Mouse (Mus musculus): ENCODE measurements around the gene Ap3d1. TPM values are rescaled to one million over a fixed set of nuclear protein-coding genes. Genes with fewer than 3 reads are reported as not detected.

Gene Ap3d1
- polyA plus RNA-seq, 1 experiment from 2014 or later = 45.7 TPM

GRCm38 (mm10) chr10:80695801-80696501 is 46.1 kb downstream of the Ap3d1 start:
- Histone ChIP-seq H3K4me1 (ENCODE audit: control insufficient read depth, insufficient read depth, low read length) (peaks cover 34% of the 10 kb centered on the region), H3K27me3 (ENCODE audit: control insufficient read depth, insufficient read depth, low read length) (no peaks in the 10 kb centered on the region), H3K27ac (ENCODE audit: low read length) (peak overlapping the region; percentile 76), H3K4me3 (ENCODE audit: low read length) (no peak overlapping the region), H3K4me2 (ENCODE audit: low read depth, low read length) (peak overlapping the region; percentile 33), H3K9me3 (replicated peaks; ENCODE audit: control insufficient read depth, low read length) (no peaks in the 10 kb centered on the region), H3K9ac (ENCODE audit: low read length) (peak overlapping the region; percentile 35; the same call in 1 of the 2 replicates), H3K36me3 (ENCODE audit: control insufficient read depth, insufficient read depth) (peaks cover 4% of the 10 kb centered on the region)
- 60% methylated on average over 10 of the region's 10 CpGs for WGBS
- ATAC-seq (replicated peaks; ENCODE audit: extremely low read depth, insufficient read depth, low FRiP score) = no peak

GRCm38 (mm10) chr10:80695186-80695585 is 46.9 kb downstream of the Ap3d1 start:
- Histone ChIP-seq H3K4me1 (ENCODE audit: control insufficient read depth, insufficient read depth, low read length) (peaks cover 27% of the 10 kb centered on the region), H3K27ac (ENCODE audit: low read length) (peak overlapping the region; percentile 76), H3K36me3 (ENCODE audit: control insufficient read depth, insufficient read depth) (peaks cover 5% of the 10 kb centered on the region), H3K4me3 (ENCODE audit: low read length) (no peak overlapping the region), H3K9ac (ENCODE audit: low read length) (no peak overlapping the region), H3K9me3 (replicated peaks; ENCODE audit: control insufficient read depth, low read length) (no peaks in the 10 kb centered on the region), H3K27me3 (ENCODE audit: control insufficient read depth, insufficient read depth, low read length) (no peaks in the 10 kb centered on the region), H3K4me2 (ENCODE audit: low read depth, low read length) (no peak overlapping the region)
- 64% methylated on average over 2 of the region's 2 CpGs for whole genome bisulfite sequencing
- ATAC-seq (replicated peaks; ENCODE audit: extremely low read depth, insufficient read depth, low FRiP score) = peak; percentile 61

GRCm38 (mm10) chr10:80694159-80694938 is 47.7 kb downstream of the Ap3d1 start:
- H3K9me3 ChIP-seq (replicated peaks; ENCODE audit: control insufficient read depth, low read length) = no peaks in the 10 kb centered on the region
- peaks cover 24% of the 10 kb centered on the region for H3K4me1 ChIP-seq (ENCODE audit: control insufficient read depth, insufficient read depth, low read length)
- H3K27me3 ChIP-seq (ENCODE audit: control insufficient read depth, insufficient read depth, low read length) = no peaks in the 10 kb centered on the region
- no peak overlapping the region; the same call in 1 of the 2 replicates for H3K9ac ChIP-seq (ENCODE audit: low read length)
- 89% methylated on average over 13 of the region's 13 CpGs for WGBS
- no peak for ATAC-seq (replicated peaks; ENCODE audit: extremely low read depth, insufficient read depth, low FRiP score)
- peaks cover 13% of the 10 kb centered on the region for H3K36me3 ChIP-seq (ENCODE audit: control insufficient read depth, insufficient read depth)
- H3K4me3 ChIP-seq (ENCODE audit: low read length) = no peak overlapping the region
- no peak overlapping the region for H3K4me2 ChIP-seq (ENCODE audit: low read depth, low read length)
- H3K27ac ChIP-seq (ENCODE audit: low read length) = peak overlapping the region; percentile 63

- Histone ChIP-seq H3K36me3 (ENCODE audit: control insufficient read depth, insufficient read depth) (peaks cover 17% of the 10 kb centered on the region), H3K9ac (ENCODE audit: low read length) (peak overlapping the region; percentile 5; the same call in 1 of the 2 replicates), H3K27ac (ENCODE audit: low read length) (no peak overlapping the region; the same call in 1 of the 2 replicates), H3K4me3 (ENCODE audit: low read length) (no peak overlapping the region), H3K4me2 (ENCODE audit: low read depth, low read length) (no peak overlapping the region), H3K9me3 (replicated peaks; ENCODE audit: control insufficient read depth, low read length) (no peaks in the 10 kb centered on the region), H3K27me3 (ENCODE audit: control insufficient read depth, insufficient read depth, low read length) (no peaks in the 10 kb centered on the region), H3K4me1 (ENCODE audit: control insufficient read depth, insufficient read depth, low read length) (peaks cover 24% of the 10 kb centered on the region)
- 83% methylated on average over 12 of the region's 12 CpGs for WGBS
- ATAC-seq (replicated peaks; ENCODE audit: extremely low read depth, insufficient read depth, low FRiP score) = no peak
Measured at GRCm38 (mm10) chr10:80693401-80694045, 48.5 kb downstream of the Ap3d1 start.

GRCm38 (mm10) chr10:80692249-80693165 is 49.6 kb downstream of the Ap3d1 start:
- no peak for ATAC-seq (replicated peaks; ENCODE audit: extremely low read depth, insufficient read depth, low FRiP score)
- H3K4me1 ChIP-seq (ENCODE audit: control insufficient read depth, insufficient read depth, low read length) = peaks cover 20% of the 10 kb centered on the region
- no peak overlapping the region for H3K4me3 ChIP-seq (ENCODE audit: low read length)
- 78% methylated on average over 14 of the region's 14 CpGs for WGBS
- H3K9me3 ChIP-seq (replicated peaks; ENCODE audit: control insufficient read depth, low read length) = no peaks in the 10 kb centered on the region
- H3K4me2 ChIP-seq (ENCODE audit: low read depth, low read length) = no peak overlapping the region
- H3K27ac ChIP-seq (ENCODE audit: low read length) = no peak overlapping the region
- peaks cover 17% of the 10 kb centered on the region for H3K36me3 ChIP-seq (ENCODE audit: control insufficient read depth, insufficient read depth)
- H3K9ac ChIP-seq (ENCODE audit: low read length) = no peak overlapping the region
- H3K27me3 ChIP-seq (ENCODE audit: control insufficient read depth, insufficient read depth, low read length) = no peaks in the 10 kb centered on the region

GRCm38 (mm10) chr10:80687850-80688249 is 54.2 kb downstream of the Ap3d1 start:
- WGBS = 34% methylated on average over 5 of the region's 5 CpGs
- Histone ChIP-seq H3K9me3 (replicated peaks; ENCODE audit: control insufficient read depth, low read length) (no peaks in the 10 kb centered on the region), H3K27me3 (ENCODE audit: control insufficient read depth, insufficient read depth, low read length) (no peaks in the 10 kb centered on the region), H3K4me1 (ENCODE audit: control insufficient read depth, insufficient read depth, low read length) (peaks cover 2% of the 10 kb centered on the region; the same call in 1 of the 2 replicates), H3K9ac (ENCODE audit: low read length) (no peak overlapping the region), H3K4me2 (ENCODE audit: low read depth, low read length) (no peak overlapping the region), H3K36me3 (ENCODE audit: control insufficient read depth, insufficient read depth) (peaks cover 26% of the 10 kb centered on the region), H3K4me3 (ENCODE audit: low read length) (no peak overlapping the region), H3K27ac (ENCODE audit: low read length) (no peak overlapping the region)
- ATAC-seq (replicated peaks; ENCODE audit: extremely low read depth, insufficient read depth, low FRiP score) = peak; percentile 69; the same call in 1 of the 2 replicates

GRCm38 (mm10) chr10:80686617-80687016 is 55.4 kb downstream of the Ap3d1 start:
- Histone ChIP-seq H3K4me2 (ENCODE audit: low read depth, low read length) (no peak overlapping the region), H3K27me3 (ENCODE audit: control insufficient read depth, insufficient read depth, low read length) (no peaks in the 10 kb centered on the region), H3K27ac (ENCODE audit: low read length) (no peak overlapping the region), H3K9ac (ENCODE audit: low read length) (no peak overlapping the region), H3K4me1 (ENCODE audit: control insufficient read depth, insufficient read depth, low read length) (no peaks in the 10 kb centered on the region), H3K4me3 (ENCODE audit: low read length) (no peak overlapping the region), H3K36me3 (ENCODE audit: control insufficient read depth, insufficient read depth) (peaks cover 26% of the 10 kb centered on the region), H3K9me3 (replicated peaks; ENCODE audit: control insufficient read depth, low read length) (no peaks in the 10 kb centered on the region)
- ATAC-seq (replicated peaks; ENCODE audit: extremely low read depth, insufficient read depth, low FRiP score) = no peak
- WGBS = 82% methylated on average over 3 of the region's 3 CpGs

- Histone ChIP-seq H3K27ac (ENCODE audit: low read length) (no peak overlapping the region), H3K27me3 (ENCODE audit: control insufficient read depth, insufficient read depth, low read length) (no peaks in the 10 kb centered on the region), H3K36me3 (ENCODE audit: control insufficient read depth, insufficient read depth) (peaks cover 24% of the 10 kb centered on the region), H3K4me3 (ENCODE audit: low read length) (no peak overlapping the region), H3K4me1 (ENCODE audit: control insufficient read depth, insufficient read depth, low read length) (peaks cover 3% of the 10 kb centered on the region; the same call in 1 of the 2 replicates), H3K4me2 (ENCODE audit: low read depth, low read length) (no peak overlapping the region), H3K9ac (ENCODE audit: low read length) (no peak overlapping the region), H3K9me3 (replicated peaks; ENCODE audit: control insufficient read depth, low read length) (no peaks in the 10 kb centered on the region)
- ATAC-seq (replicated peaks; ENCODE audit: extremely low read depth, insufficient read depth, low FRiP score) = no peak
- 43% methylated on average over 4 of the region's 4 CpGs for WGBS
Measured at GRCm38 (mm10) chr10:80684984-80685383, 57.1 kb downstream of the Ap3d1 start.

Measured in heart, embryonic 16.5 days (tissue).